Mouse (Mus musculus) right cerebral cortex, postnatal 25 days (tissue): ENCODE results near the gene Gm28048.
A peak's percentile ranks its signal among the peaks of the same experiment; 100 is the strongest.

Experiments
- DNase-seq: peaks from one replicate; pipeline ENCODE4 v3.0.0; 2022

Gm28048 gene

GRCm38 (mm10) chr11:22981984-22982757, at the start of gene Gm28048, which contains the start of gene Commd1:
Gm28048 (minus strand) TSS chr11:22982090.
Commd1 (minus strand) TSS chr11:22982382.
- DNase-seq: peak; percentile 95

GRCm38 (mm10) chr11:23029399-23029798, 47.5 kb upstream of the Gm28048 start:
- DNase-seq: no peak

- DNase-seq: no peak
Observed at GRCm38 (mm10) chr11:23028957-23029356, 47.1 kb upstream of the Gm28048 start.

- DNase-seq: no peak
Observed at GRCm38 (mm10) chr11:23024169-23024568, 42.3 kb upstream of the Gm28048 start.

- no peak for DNase-seq
Observed at GRCm38 (mm10) chr11:23023155-23023554, 41.3 kb upstream of the Gm28048 start.

GRCm38 (mm10) chr11:23020841-23021240, 39.0 kb upstream of the Gm28048 start:
- no peak for DNase-seq

GRCm38 (mm10) chr11:23020116-23020770, 38.4 kb upstream of the Gm28048 start:
- no peak for DNase-seq

GRCm38 (mm10) chr11:23017943-23018342, 36.1 kb upstream of the Gm28048 start:
- no peak for DNase-seq

- DNase-seq: no peak
Observed at GRCm38 (mm10) chr11:23014996-23015395, 33.1 kb upstream of the Gm28048 start.

GRCm38 (mm10) chr11:23013580-23014294, 31.8 kb upstream of the Gm28048 start:
- no peak for DNase-seq

- no peak for DNase-seq
Observed at GRCm38 (mm10) chr11:23013096-23013495, 31.2 kb upstream of the Gm28048 start.

- no peak for DNase-seq
Observed at GRCm38 (mm10) chr11:23008824-23009200, 26.9 kb upstream of the Gm28048 start.

GRCm38 (mm10) chr11:23008181-23008823, 26.4 kb upstream of the Gm28048 start:
- peak; percentile 83 for DNase-seq

- peak; percentile 66 for DNase-seq
Observed at GRCm38 (mm10) chr11:23007481-23008180, 25.7 kb upstream of the Gm28048 start, which contains the start of gene Fam161a. Fam161a (plus strand) TSS chr11:23007531.

- DNase-seq: no peak
Observed at GRCm38 (mm10) chr11:23007166-23007480, 25.2 kb upstream of the Gm28048 start.

- DNase-seq: no peak
Observed at GRCm38 (mm10) chr11:23005276-23005675, 23.4 kb upstream of the Gm28048 start.

GRCm38 (mm10) chr11:22998308-22998707, 16.4 kb upstream of the Gm28048 start:
- DNase-seq: no peak

GRCm38 (mm10) chr11:22995461-22995860, 13.6 kb upstream of the Gm28048 start:
- DNase-seq: no peak

GRCm38 (mm10) chr11:22994271-22994670, 12.4 kb upstream of the Gm28048 start:
- DNase-seq: no peak

- no peak for DNase-seq
Observed at GRCm38 (mm10) chr11:22991218-22991835, 9.4 kb upstream of the Gm28048 start.

GRCm38 (mm10) chr11:22990393-22991126, 8.7 kb upstream of the Gm28048 start, which contains the start of gene Cct4:
Cct4 (plus strand) TSS chr11:22990519.
- DNase-seq: peak; percentile 96
